Mouse (Mus musculus): ENCODE data around the gene Mov10l1.

DNA sequence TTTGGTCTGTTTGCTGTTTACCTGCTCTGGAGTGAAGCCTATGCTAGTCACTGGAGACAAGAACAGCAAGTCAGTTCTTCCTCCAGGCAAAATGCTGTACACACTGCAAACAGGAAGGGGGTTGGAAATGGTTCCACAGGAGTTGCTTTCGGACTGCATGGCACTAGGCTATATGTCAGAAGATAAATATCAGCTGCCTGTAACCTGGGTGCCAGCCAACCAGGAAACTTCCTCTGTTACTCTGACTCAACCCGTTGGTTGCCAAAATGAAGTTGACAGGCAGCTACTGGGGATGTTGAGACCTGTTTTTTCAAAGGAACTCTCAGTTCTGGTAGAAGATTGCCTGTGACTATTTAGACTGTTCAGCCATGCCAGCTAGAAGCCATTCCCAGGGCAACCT, 6.5 kb downstream of the Mov10l1 start:
- no peak for TF ChIP-seq CTCF (IDR thresholded peaks at IDR 0.05; ENCODE audit: low read depth, low read length)
- no peak for TF ChIP-seq EP300 (IDR thresholded peaks at IDR 0.05; ENCODE audit: insufficient read depth, low read depth, low read length)

All from ES-Bruce4 (cell line).